In the genomic region with DNA sequence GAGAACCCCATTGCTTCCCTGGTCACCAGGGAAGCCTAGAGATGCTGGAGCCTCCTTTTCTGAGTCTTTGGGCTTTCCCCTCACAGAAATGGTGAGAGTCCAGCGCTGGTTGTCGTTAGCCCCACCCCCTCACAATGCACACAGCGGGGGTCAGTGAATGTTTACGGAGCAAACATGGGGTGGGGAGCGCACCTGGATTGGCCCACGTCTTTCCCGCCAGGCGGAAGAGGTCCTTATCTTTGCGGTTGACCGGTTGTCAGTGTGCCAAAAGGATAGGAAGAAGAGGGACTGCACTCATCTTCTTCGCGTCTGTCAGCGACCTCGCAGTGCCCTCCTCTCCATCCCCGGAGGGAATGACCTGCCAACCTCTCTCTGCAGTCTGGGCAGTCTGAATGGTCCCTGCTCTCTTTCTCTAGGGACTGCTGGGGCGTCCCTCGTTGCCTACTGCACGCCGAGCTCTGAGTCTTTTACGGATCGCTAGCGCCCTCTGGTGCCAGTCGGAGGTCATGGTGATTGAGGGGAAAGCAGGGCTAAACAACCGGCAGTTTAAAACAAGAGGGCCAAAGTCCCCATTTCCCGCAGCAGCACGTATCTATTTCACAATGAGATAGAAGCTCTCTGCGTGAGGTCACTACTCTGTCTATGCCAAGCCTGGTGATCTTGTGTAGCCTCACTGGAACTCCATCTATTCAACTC, we compare ENCODE assay signal across 8 mouse cellular contexts. TPM values are rescaled to one million over a fixed set of nuclear protein-coding genes. Genes with fewer than 3 reads are reported as not detected.
DNase-seq lines count a peak whose midpoint lies in the region; ATAC-seq and TF ChIP-seq lines count a peak whose summit lies in the region.

No protein-coding gene starts in this region.

- intact Hi-C loops in left cerebral cortex, postnatal 10 days (cut with DNase I) = loop anchor here (2.0 to 5.0 kb wide), 2 partner anchors 175 to 270 kb away; a partner anchor contains a TSS

- peak; percentile 91 for ATAC-seq in activated CD4-positive, CD25-positive, alpha-beta regulatory T cell, adult 4 months
- ATAC-seq in megakaryocyte-erythroid progenitor cell, adult 5-6 weeks (replicated peaks; ENCODE audit: low FRiP score, low TSS enrichment, poor library complexity, severe bottlenecking) = peak; percentile 69

- TF ChIP-seq POLR2A in cortical plate, adult 2 months (IDR thresholded peaks at IDR 0.05; ENCODE audit: extremely low read depth, insufficient read depth, low read length) = no peak

- H3K4me1 ChIP-seq in cortical plate, adult 2 months (ENCODE audit: control insufficient read depth, insufficient read depth, low read length) = no peaks in the 10 kb centered on the region

- peak overlapping the region; percentile 16 for H3K4me3 ChIP-seq in cortical plate, adult 2 months (ENCODE audit: insufficient read depth, low read length)

- peak; percentile 98 for TF ChIP-seq CTCF in cortical plate, adult 2 months (IDR thresholded peaks at IDR 0.05; ENCODE audit: extremely low read depth, insufficient read depth, low read length)

- DNase-seq in gastrocnemius, postnatal 10 days = peak; percentile 90
- peak; percentile 91 for DNase-seq in induced T-regulatory cell, adult 2 months (ENCODE audit: low read depth)
- DNase-seq in left cerebral cortex, postnatal 10 days (ENCODE audit: extremely low spot score in 1 of 2, low spot score in 2 of 2) = peak; percentile 87
- peak; percentile 91 for DNase-seq in right cerebral cortex, postnatal 14 days
- peak; percentile 87 to 89 for DNase-seq in urinary bladder, postnatal 36 days (ENCODE audit: low spot score in 2 of 2)

- no peak overlapping the region for H3K27ac ChIP-seq in cortical plate, adult 2 months (ENCODE audit: insufficient read depth, low read length)

RNA-seq across cellular contexts. Expression of a gene that starts 4.7 kb away (rescaled TPM):
- polyA plus RNA-seq in activated CD4-positive, CD25-positive, alpha-beta regulatory T cell, adult 4 months (2017; shearing (Covaris generic)) = not detected
- polyA plus RNA-seq in cortical plate, adult 2 months (2012; rRNA removed) = 4.5 and 4.6 TPM in 2 replicates
- total RNA-seq in gastrocnemius, postnatal 10 days (2021) = not detected
- 1 to 10 TPM; 3.5 to 4.9 TPM for total RNA-seq in left cerebral cortex, postnatal 10 days (2021)
- 0.72 and 0.87 TPM in 2 replicates for total RNA-seq in megakaryocyte-erythroid progenitor cell, adult 5-6 weeks (2014; fragmentation: Nextera tagmentation)
- total RNA-seq in megakaryocyte-erythroid progenitor cell, adult 5-6 weeks (2017) = 1.6 and 3.4 TPM in 2 replicates

RNA-seq across cellular contexts. Expression of a gene that starts 8.7 kb away (rescaled TPM):
- polyA plus RNA-seq in activated CD4-positive, CD25-positive, alpha-beta regulatory T cell, adult 4 months (2017; shearing (Covaris generic)) = not detected
- polyA plus RNA-seq in cortical plate, adult 2 months (2012; rRNA removed) = 156 and 173 TPM in 2 replicates
- 1 to 10 TPM; 1.6 to 3.6 TPM for total RNA-seq in gastrocnemius, postnatal 10 days (2021)
- total RNA-seq in left cerebral cortex, postnatal 10 days (2021) = 100 to 1,000 TPM; 130 to 132 TPM
- not detected in 2 replicates for total RNA-seq in megakaryocyte-erythroid progenitor cell, adult 5-6 weeks (2014; fragmentation: Nextera tagmentation)
- 0.80 TPM in 1 of 2 replicates, not detected in the other for total RNA-seq in megakaryocyte-erythroid progenitor cell, adult 5-6 weeks (2017)

RNA-seq across cellular contexts. Expression of a gene that starts 12.2 kb away (rescaled TPM):
- under 1 TPM; 0.28 to 0.51 TPM for polyA plus RNA-seq in activated CD4-positive, CD25-positive, alpha-beta regulatory T cell, adult 4 months (2017; shearing (Covaris generic))
- polyA plus RNA-seq in cortical plate, adult 2 months (2012; rRNA removed) = 999 TPM in 2 replicates
- total RNA-seq in gastrocnemius, postnatal 10 days (2021) = 10 to 100 TPM in 1 of 2 experiments, 1 to 10 TPM in 1; 7.9 to 15.7 TPM
- 100 to 1,000 TPM; 703 to 707 TPM for total RNA-seq in left cerebral cortex, postnatal 10 days (2021)
- total RNA-seq in megakaryocyte-erythroid progenitor cell, adult 5-6 weeks (2014; fragmentation: Nextera tagmentation) = 0.64 TPM in 1 of 2 replicates, not detected in the other
- 0.09 TPM in 1 of 2 replicates, not detected in the other for total RNA-seq in megakaryocyte-erythroid progenitor cell, adult 5-6 weeks (2017)

RNA-seq across cellular contexts. Expression of a gene that starts 27.0 kb away (rescaled TPM):
- polyA plus RNA-seq in activated CD4-positive, CD25-positive, alpha-beta regulatory T cell, adult 4 months (2017; shearing (Covaris generic)) = not detected
- 2.1 and 3.6 TPM in 2 replicates for polyA plus RNA-seq in cortical plate, adult 2 months (2012; rRNA removed)
- total RNA-seq in gastrocnemius, postnatal 10 days (2021) = 1 to 10 TPM; 2.3 to 5.5 TPM
- 1 to 10 TPM; 1.5 to 1.7 TPM for total RNA-seq in left cerebral cortex, postnatal 10 days (2021)
- total RNA-seq in megakaryocyte-erythroid progenitor cell, adult 5-6 weeks (2014; fragmentation: Nextera tagmentation) = not detected in 2 replicates
- not detected in 2 replicates for total RNA-seq in megakaryocyte-erythroid progenitor cell, adult 5-6 weeks (2017)

Comparison
In these comparisons a context has a peak if more than half of its experiments do, and no peak if none do; other contexts are left out.
1. RNA of a gene that starts 8.7 kb away (total RNA-seq): 130 to 132 TPM in left cerebral cortex, postnatal 10 days; 1.6 to 3.6 TPM in gastrocnemius, postnatal 10 days and 0.80 TPM in megakaryocyte-erythroid progenitor cell, adult 5-6 weeks; every median in the first group is over 10 times any median in the second.
2. RNA of a gene that starts 12.2 kb away (total RNA-seq): 703 to 707 TPM in left cerebral cortex, postnatal 10 days; 7.9 to 15.7 TPM in gastrocnemius, postnatal 10 days and 0.09 to 0.64 TPM in megakaryocyte-erythroid progenitor cell, adult 5-6 weeks; every median in the first group is over 10 times any median in the second.
3. Peak in every context shown above with its lines, with median percentiles within 50 percentile points of each other: DNase-seq.